Mouse (Mus musculus) midbrain, embryonic 14.5 days (tissue): ENCODE data around the gene Hrh3. TPM values are rescaled to one million over a fixed set of nuclear protein-coding genes. Genes with fewer than 3 reads are reported as not detected.

Source experiments
- ATAC-seq: fragments of 200-750 bp; cut with Nextera tagmentation; 2 replicates; pipeline ENCODE4 v1.8.0; 2017; ENCODE audit warnings: moderate number of reproducible peaks, moderate library complexity; ENCODE audit not compliant: low FRiP score, low TSS enrichment
- DNase-seq: peaks from one replicate; pipeline ENCODE4 v3.0.0-alpha.2; 2015
- H3K27ac ChIP-seq: fragments of 300-500 bp; sonication (generic); replicated peaks from 2 replicates; pipeline ENCODE4 v1.5.1; 2014; ENCODE audit warnings: mild to moderate bottlenecking, low read depth, low read length, moderate library complexity
- H3K27me3 ChIP-seq: fragments of 300-500 bp; sonication (generic); 2 replicates; pipeline ENCODE4 v1.6.1; 2014; ENCODE audit warnings: low read length, control low read depth, mixed read lengths; ENCODE audit not compliant: control insufficient read depth, insufficient read depth
- H3K36me3 ChIP-seq: fragments of 300-500 bp; sonication (generic); 2 replicates; pipeline ENCODE4 v1.6.1; 2014; ENCODE audit warnings: low read length, control low read depth; ENCODE audit not compliant: control insufficient read depth, insufficient read depth
- H3K4me1 ChIP-seq: fragments of 300-500 bp; sonication (generic); 2 replicates; pipeline ENCODE4 v1.6.1; 2014; ENCODE audit warnings: mild to moderate bottlenecking, antibody characterized with exemption, low read length, control low read depth; ENCODE audit not compliant: control insufficient read depth, insufficient read depth
- H3K4me2 ChIP-seq: fragments of 300-500 bp; sonication (generic); 2 replicates; pipeline ENCODE4 v1.6.1; 2014; ENCODE audit warnings: mild to moderate bottlenecking, low read length, moderate library complexity
- H3K4me3 ChIP-seq: fragments of 300-500 bp; sonication (generic); replicated peaks from 2 replicates; pipeline ENCODE4 v1.5.1; 2014; ENCODE audit warnings: low read depth, low read length
- H3K9ac ChIP-seq: fragments of 300-500 bp; sonication (generic); replicated peaks from 2 replicates; pipeline ENCODE4 v1.6.1; 2014; ENCODE audit warnings: mild to moderate bottlenecking, low read length, moderate library complexity
- H3K9me3 ChIP-seq: fragments of 300-500 bp; sonication (generic); 2 replicates; pipeline ENCODE4 v1.6.1; 2016; ENCODE audit warnings: low read length, control low read depth, mixed read lengths; ENCODE audit not compliant: control insufficient read depth
- WGBS: fragments of 180-500 bp; shearing (Covaris S2); extraction: QIAGEN DNeasy Blood & Tissue Kit; methylation state at CpG from one replicate; pipeline ENCODE4 v1.1.7; 2014; 5-methylcytosine and 5-hydroxymethylcytosine counted together
- polyA plus RNA-seq: library from polyadenylated mRNA; unstranded; fragments of >200 nt; fragmentation: Nextera tagmentation; extraction: Ambion mirVana; gene quantifications from 2 replicates; pipeline ENCODE4 v1.2.1, GENCODE M21; 2014

The Hrh3 gene
- polyA plus RNA-seq, 1 experiment from 2014 or later: 2.7 TPM

DNA sequence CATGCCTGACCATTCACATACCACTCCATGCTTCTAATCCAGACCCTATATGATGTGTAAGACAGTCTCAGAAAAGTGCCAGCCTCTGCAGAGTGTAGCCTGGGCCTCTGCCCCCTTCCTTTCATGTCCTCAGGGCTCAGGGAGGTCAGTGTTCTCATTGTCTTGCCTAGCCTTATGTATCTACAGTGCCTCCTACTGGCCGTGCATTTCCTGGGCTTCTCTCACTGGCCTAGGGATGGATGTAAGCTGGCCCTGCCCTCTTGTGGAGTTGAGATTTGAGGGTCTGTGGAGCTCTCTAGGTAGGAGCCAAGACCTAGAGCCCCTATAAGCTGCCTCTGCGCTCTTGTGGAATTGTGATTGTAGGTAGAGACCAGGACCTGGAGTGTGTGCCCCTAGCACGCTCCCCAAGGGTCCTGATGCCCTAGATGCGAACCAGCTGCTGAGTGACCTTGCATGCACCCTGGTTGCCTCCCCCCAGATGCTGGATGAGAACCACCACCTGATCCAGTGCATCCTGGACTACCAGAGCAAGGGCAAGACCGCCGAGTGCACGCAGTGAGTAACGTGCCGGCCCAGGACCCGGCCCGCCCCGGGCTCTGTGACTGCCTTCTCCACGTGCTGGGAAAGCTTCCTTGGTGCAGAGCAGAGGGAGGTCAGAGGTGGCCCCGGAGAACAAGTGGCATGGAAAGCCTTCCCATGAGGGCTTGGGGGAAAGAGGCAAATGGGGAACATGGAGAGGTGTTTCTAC, 52.1 kb downstream of the Hrh3 start:
- WGBS: 92% methylated on average over 14 of the region's 14 CpGs
- no peak overlapping the region for H3K27ac ChIP-seq
- peaks cover 50% of the 10 kb centered on the region for H3K36me3 ChIP-seq
- no peaks in the 10 kb centered on the region for H3K4me1 ChIP-seq
- no peak overlapping the region for H3K9ac ChIP-seq
- H3K4me2 ChIP-seq: no peak overlapping the region
- ATAC-seq: no peak; the same call in 1 of the 2 replicates
- no peak for DNase-seq
- no peaks in the 10 kb centered on the region for H3K9me3 ChIP-seq
- no peaks in the 10 kb centered on the region for H3K27me3 ChIP-seq
- no peak overlapping the region for H3K4me3 ChIP-seq

- Histone ChIP-seq H3K36me3 (peaks cover 39% of the 10 kb centered on the region), H3K4me3 (no peak overlapping the region), H3K4me2 (no peak overlapping the region), H3K4me1 (no peaks in the 10 kb centered on the region), H3K9ac (no peak overlapping the region), H3K27me3 (no peaks in the 10 kb centered on the region), H3K27ac (no peak overlapping the region), H3K9me3 (no peaks in the 10 kb centered on the region)
- peak; percentile 51; the same call in 1 of the 2 replicates for ATAC-seq
- WGBS: 24% methylated on average over 5 of the region's 5 CpGs
- DNase-seq: peak; percentile 87
Observed at GRCm38 (mm10) chr2:180050986-180051385, 53.3 kb downstream of the Hrh3 start.

Other genes starting within 250 kb of the Hrh3 start
- 5.4 and 5.9 TPM in 2 replicates for gene Taf4, start 127.8 kb downstream of the Hrh3 start, polyA plus RNA-seq
- 21.2 and 35.9 TPM in 2 replicates for gene Lsm14b, start 79.5 kb downstream of the Hrh3 start, polyA plus RNA-seq
- gene Psma7, start 62.1 kb downstream of the Hrh3 start, polyA plus RNA-seq: 579 and 610 TPM in 2 replicates
- gene Ss18l1, start 62.0 kb downstream of the Hrh3 start, polyA plus RNA-seq: 61.4 and 62.7 TPM in 2 replicates
- 32.2 and 35.4 TPM in 2 replicates for gene Mtg2, start 33.9 kb downstream of the Hrh3 start, polyA plus RNA-seq
- gene Osbpl2, start 14.8 kb upstream of the Hrh3 start, polyA plus RNA-seq: 67.2 and 76.6 TPM in 2 replicates
- gene Adrm1, start 67.0 kb upstream of the Hrh3 start, polyA plus RNA-seq: 158 and 179 TPM in 2 replicates
- gene Lama5, start 121.4 kb upstream of the Hrh3 start, polyA plus RNA-seq: 1.2 and 1.8 TPM in 2 replicates
- gene Rps21, start 152.9 kb upstream of the Hrh3 start, polyA plus RNA-seq: 409 and 512 TPM in 2 replicates
- 32.0 and 37.5 TPM in 2 replicates for gene Cables2, start 169.0 kb upstream of the Hrh3 start, polyA plus RNA-seq
- gene Rbbp8nl, start 185.4 kb upstream of the Hrh3 start, polyA plus RNA-seq: not detected in 2 replicates
- not detected in 2 replicates for gene Gata5, start 230.2 kb upstream of the Hrh3 start, polyA plus RNA-seq